Mouse (Mus musculus): ENCODE measurements around the gene Gm11361.

The Gm11361 gene

DNA sequence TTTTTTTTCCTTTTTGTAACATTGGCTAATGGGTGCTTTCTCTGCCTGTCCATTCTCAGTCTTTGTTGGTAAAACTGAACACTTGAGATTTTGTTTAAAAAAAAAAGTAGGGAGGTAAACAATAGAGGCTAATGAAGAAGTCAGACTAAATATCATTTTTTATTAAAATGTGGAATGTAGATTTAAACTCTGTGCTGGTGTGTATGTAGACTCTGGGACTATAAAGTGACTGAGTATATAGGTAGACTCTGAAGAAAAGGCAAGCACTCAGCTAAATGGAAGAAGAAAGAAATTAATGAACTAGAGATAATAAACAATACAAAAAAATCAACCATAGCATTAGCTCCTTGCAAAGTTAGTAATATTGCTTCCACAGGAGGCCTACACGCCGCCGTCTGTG is at the start of gene Gm11361:
Gm11361 (plus strand) TSS at position 301 of the 400 bp plus-strand sequence.
- no peak for DNase-seq (ENCODE audit: low spot score)

DNA sequence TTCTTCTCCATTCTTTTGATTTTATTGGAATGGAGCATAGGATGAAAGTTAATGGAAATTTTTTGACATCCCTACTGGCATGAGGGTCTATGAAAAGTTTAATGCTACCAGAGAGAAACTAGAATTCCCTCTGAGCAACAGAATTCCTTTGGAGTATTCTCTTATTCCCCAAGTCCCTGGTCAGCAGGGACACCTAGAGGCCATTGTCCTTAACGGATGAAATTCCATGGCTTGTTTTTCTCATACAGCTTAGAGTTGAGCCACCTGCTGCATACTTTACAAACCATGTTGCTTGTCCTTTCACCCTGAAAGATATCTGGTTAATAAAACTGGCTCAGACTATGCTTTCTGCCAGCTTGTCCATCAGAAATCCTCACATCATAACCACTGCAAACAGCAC is 7.1 kb downstream of the Gm11361 start:
- no peak for DNase-seq (ENCODE audit: low spot score)

DNA sequence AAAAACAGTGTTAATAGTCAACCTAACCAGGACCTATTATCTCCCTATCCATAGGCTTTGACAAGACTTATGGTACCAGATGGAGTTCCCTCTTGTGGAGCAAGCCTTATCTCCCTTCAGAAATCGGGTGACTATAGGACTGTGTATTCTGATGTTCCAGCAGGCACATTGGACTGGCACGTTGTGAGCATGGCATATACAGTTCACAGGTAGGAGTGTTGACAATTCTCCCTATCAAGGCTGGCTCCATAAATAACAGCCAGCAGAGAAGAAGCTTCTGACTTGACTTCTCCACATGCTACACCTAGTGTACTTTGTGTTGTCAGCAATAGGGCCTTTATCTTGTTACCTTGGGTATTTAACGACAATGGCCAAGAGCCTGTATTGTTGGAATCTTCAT is 30.0 kb downstream of the Gm11361 start:
- DNase-seq (ENCODE audit: low spot score): no peak

DNA sequence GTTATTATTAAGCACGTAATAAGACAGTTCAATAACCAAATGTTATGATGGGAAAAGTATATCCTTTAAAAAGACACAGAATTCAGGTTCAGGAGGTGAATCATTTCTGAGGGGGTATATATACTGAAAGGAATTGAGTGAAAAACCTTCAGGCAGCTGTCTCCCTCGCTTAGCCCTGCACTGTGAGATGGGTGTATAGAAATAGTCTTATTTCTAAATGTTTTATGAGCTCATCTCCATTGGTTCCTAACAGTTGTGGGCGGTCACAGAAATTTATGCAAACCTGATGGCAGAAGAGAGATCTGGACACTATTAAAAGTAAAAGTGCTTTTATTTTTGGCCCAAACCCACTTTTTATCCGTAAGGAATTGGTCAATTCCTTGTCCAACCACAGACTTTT is 36.9 kb downstream of the Gm11361 start:
- DNase-seq (ENCODE audit: low spot score): no peak

DNA sequence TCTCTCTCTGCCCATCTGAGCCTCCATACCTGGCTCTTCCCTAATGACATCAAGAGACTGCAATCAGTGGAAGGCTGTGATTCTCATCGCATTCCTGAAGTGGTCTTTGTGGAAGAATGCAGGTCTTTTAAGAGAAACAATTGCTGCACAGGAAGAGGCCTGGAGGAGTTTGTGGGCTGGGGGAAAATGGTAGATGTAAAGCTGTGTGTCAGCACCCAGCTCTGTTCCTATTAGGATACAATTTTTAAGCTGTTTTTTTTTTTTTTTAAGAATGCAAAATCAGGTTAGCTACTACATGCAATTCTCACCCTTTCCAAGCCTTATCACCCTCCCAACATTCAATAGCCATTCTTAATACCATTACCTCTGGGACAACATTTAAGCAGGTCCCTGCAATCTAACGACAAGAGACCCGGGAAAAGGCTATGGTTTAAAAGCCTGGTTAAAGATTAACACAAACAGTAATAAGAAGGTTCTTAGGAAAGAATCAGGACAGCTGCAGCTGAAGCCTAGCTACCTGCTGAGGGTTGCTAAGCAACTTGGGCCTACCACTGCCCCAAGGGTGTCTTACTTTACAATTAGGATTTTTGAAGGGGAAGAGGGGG is 37.5 kb downstream of the Gm11361 start:
- DNase-seq (ENCODE audit: low spot score): no peak

DNA sequence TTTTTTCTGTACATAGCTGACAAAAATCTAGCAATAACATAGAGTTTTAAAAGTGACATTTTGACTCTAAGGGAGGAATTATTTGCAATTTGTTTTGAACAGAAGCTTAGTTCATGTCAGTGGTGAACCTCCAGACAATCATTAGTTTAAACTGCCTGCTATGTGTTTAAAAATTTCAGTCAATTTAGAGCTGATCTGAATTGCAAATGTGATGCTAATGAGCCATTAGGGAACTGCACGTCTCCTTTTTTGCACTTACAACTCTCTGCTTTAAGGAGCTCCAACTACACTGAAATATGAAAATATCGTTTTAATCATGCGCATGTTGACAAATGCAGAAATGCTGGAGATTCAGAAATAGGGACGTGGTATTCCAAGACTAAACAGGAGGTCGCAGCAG is 38.2 kb downstream of the Gm11361 start:
- no peak for DNase-seq (ENCODE audit: low spot score)

DNA sequence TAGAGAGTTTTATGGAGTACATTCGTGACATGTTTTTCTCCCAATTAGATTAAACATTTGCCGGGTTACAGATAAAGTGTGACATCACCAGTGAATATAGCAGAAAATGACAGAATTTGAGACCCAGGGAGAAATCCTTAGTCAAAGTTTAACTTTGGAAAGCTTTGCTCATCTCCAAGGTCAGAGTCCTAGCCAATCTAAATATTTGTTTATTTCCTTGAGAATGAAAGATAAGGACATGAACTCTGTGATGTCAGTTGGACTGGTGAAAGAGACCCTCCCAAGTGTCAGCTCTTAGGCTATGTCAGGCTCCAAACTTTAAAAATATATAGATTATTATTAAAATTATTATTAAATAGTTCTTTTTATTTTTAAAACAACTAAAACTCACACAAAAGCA is 39.8 kb downstream of the Gm11361 start:
- DNase-seq (ENCODE audit: low spot score): no peak

DNA sequence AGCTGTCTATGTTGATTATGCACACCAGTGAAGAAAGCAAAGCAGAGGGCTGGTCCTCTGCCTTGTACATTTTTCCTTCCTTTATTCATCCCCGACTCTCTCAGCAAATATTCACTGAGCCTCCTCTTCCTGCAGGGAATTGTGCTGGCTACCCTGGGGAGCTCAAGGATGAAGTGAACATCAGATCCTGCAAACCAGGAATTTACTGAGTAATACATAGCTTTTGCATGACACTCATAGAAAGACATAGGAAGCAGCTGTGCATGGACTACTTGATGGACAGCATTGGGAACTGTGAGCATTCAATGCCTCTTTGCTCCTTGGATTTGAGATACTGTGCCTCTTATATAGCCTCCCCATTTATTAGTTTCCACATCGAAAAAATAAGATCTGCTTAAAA is 40.2 kb downstream of the Gm11361 start:
- DNase-seq (ENCODE audit: low spot score): no peak
